Mouse (Mus musculus): ENCODE data around the gene Ece1.

Ece1 gene

DNA sequence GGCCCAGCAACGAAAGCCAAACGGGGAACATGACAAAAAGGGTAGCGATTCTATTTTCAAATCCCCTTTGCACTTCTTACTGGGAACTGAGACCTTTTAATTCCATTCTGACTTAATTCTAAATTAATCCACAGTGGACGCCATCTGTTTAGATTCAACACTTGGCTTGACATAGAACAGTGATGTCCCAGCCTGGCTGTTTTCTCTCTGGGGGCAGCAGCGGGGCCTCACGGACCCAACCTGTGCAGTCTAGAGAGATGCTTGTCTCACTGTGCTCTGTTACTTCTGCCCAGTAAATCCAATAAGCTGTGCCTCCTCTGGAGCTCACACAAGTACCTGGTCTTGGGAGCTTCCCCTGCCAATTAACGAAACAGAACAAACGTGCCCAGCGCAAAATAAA is 56.5 kb downstream of the Ece1 start:
- H3K4me1 ChIP-seq (replicated peaks; ENCODE audit: low read depth, low read length), result peaks cover 67% of the 10 kb centered on the region
- peaks cover 19% of the 10 kb centered on the region for H3K27me3 ChIP-seq (ENCODE audit: insufficient read depth, low read length)
- TF ChIP-seq NANOG (IDR thresholded peaks at IDR 0.05; ENCODE audit: borderline replicate concordance, low read length), result no peak
- no peak for TF ChIP-seq CTCF (conservative IDR thresholded peaks at IDR 0.05; ENCODE audit: low read length)
- TF ChIP-seq POU5F1 (IDR thresholded peaks at IDR 0.05; ENCODE audit: borderline replicate concordance, low read length), result no peak
- no peak overlapping the region for H3K4me3 ChIP-seq (replicated peaks; ENCODE audit: low read length)
- H3K9me3 ChIP-seq (ENCODE audit: low read length), result no peaks in the 10 kb centered on the region
- peaks cover 46% of the 10 kb centered on the region for H3K36me3 ChIP-seq (ENCODE audit: insufficient read depth, low read length)

DNA sequence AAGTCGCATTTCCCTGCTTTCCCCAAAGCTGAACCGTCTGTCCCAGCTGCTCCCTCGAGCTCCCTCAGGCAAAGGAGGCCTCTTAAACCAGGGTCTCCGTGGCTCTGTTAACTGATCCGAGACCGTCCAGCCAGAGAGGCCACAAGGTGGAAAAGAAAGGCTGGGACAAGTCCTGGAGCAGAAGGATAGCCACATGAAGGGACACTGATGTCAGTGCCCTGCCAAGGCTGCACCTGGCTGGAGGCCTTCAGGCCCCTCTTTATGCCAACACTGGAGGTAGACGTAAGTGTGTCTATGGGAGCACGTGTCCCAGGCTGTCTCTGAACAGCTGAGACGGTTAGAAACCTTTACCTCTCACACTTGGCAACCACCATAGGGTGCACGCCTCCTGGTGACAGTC is 57.1 kb downstream of the Ece1 start:
- no peak for TF ChIP-seq POU5F1 (IDR thresholded peaks at IDR 0.05; ENCODE audit: borderline replicate concordance, low read length)
- TF ChIP-seq NANOG (IDR thresholded peaks at IDR 0.05; ENCODE audit: borderline replicate concordance, low read length), result no peak
- no peak for TF ChIP-seq CTCF (conservative IDR thresholded peaks at IDR 0.05; ENCODE audit: low read length)

DNA sequence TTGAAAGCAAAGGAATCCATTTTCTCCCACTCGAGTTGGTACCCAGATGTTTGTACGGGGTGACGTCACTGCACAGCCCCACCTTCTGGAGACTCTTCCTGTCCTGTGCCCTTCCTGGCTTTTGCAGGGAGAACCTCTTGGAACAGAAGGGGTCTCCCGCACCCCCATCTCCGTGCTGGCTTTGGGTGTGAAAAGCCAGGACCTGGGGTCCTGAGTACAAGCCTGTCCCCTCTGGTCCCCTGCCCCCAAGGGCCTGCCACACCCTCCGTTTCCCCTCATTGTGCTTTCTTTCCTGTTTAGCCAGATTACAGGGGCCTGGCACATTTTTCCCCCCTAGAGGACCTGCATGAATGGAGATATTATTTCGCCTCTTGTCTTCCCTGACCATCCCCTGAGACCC is 58.0 kb downstream of the Ece1 start:
- Histone ChIP-seq H3K36me3 (ENCODE audit: insufficient read depth, low read length) (peaks cover 50% of the 10 kb centered on the region; the same call in 1 of the 2 replicates), H3K4me1 (replicated peaks; ENCODE audit: low read depth, low read length) (peaks cover 56% of the 10 kb centered on the region), H3K27me3 (ENCODE audit: insufficient read depth, low read length) (0 out of 2 replicates have a peak, but pooled peaks cover 8% of the 10 kb centered on the region), H3K9me3 (ENCODE audit: low read length) (no peaks in the 10 kb centered on the region), H3K4me3 (replicated peaks; ENCODE audit: low read length) (no peak overlapping the region)
- TF ChIP-seq NANOG (IDR thresholded peaks at IDR 0.05; ENCODE audit: borderline replicate concordance, low read length) (no peak), POU5F1 (IDR thresholded peaks at IDR 0.05; ENCODE audit: borderline replicate concordance, low read length) (no peak), CTCF (conservative IDR thresholded peaks at IDR 0.05; ENCODE audit: low read length) (no peak)

More for the DNA sequence above, 57.1 kb downstream of the Ece1 start:
- Histone ChIP-seq H3K4me3 (replicated peaks; ENCODE audit: low read length) (no peak overlapping the region), H3K4me1 (replicated peaks; ENCODE audit: low read depth, low read length) (peaks cover 61% of the 10 kb centered on the region), H3K36me3 (ENCODE audit: insufficient read depth, low read length) (peaks cover 52% of the 10 kb centered on the region), H3K9me3 (ENCODE audit: low read length) (no peaks in the 10 kb centered on the region), H3K27me3 (ENCODE audit: insufficient read depth, low read length) (peaks cover 17% of the 10 kb centered on the region)

DNA sequence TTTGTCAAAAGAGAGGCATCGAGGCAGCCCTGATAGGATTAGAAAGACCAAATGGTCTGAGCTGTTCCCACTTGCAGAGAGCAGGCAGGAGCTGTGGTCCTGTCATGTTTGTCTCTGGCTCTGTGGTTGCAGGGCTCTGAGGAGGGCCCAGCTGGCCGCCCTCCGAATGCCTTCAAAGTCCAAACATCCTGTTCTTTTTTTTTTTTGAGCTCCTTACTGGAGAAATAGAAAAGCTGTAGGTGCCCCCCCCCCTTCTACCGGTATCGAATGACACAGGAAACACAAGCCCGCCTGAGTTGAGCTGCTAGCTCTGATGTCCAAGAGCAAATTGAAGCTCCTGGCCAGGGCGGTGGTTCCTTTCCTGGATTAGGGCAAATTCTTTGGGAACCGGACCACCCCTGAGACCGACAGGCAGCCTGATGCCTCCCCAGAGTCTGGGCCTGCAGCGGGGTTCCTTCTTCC is 58.5 kb downstream of the Ece1 start:
- peaks cover 59% of the 10 kb centered on the region for H3K4me1 ChIP-seq (replicated peaks; ENCODE audit: low read depth, low read length)
- H3K36me3 ChIP-seq (ENCODE audit: insufficient read depth, low read length), result peaks cover 46% of the 10 kb centered on the region; the same call in 1 of the 2 replicates
- 0 out of 2 replicates have a peak, but pooled peaks cover 6% of the 10 kb centered on the region for H3K27me3 ChIP-seq (ENCODE audit: insufficient read depth, low read length)
- H3K4me3 ChIP-seq (replicated peaks; ENCODE audit: low read length), result peak overlapping the region; percentile 60
- no peaks in the 10 kb centered on the region for H3K9me3 ChIP-seq (ENCODE audit: low read length)
- TF ChIP-seq NANOG (IDR thresholded peaks at IDR 0.05; ENCODE audit: borderline replicate concordance, low read length) (no peak), CTCF (conservative IDR thresholded peaks at IDR 0.05; ENCODE audit: low read length) (no peak), POU5F1 (IDR thresholded peaks at IDR 0.05; ENCODE audit: borderline replicate concordance, low read length) (no peak)

DNA sequence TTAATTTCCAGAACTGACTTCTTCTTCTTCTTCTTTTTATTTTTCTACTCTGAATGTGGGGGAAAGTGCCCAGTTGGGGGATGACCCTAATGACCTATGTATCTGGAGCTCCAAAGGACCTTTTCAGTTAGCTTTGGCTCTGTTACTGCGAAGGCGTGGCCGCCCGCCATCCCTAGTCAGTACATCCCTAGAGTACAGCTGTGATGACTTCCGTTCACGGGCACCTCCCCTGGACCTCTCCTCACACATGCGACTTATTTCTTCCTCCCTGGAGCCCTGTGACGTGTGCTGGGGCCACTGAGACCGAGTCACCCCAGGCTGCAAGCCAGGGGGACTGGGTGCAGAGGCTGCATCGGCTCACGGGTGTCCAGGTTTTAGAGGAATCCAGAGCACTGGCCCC is 59.5 kb downstream of the Ece1 start:
- H3K36me3 ChIP-seq (ENCODE audit: insufficient read depth, low read length), result peaks cover 52% of the 10 kb centered on the region
- H3K4me1 ChIP-seq (replicated peaks; ENCODE audit: low read depth, low read length), result peaks cover 55% of the 10 kb centered on the region
- 0 out of 2 replicates have a peak, but pooled peaks cover 6% of the 10 kb centered on the region for H3K27me3 ChIP-seq (ENCODE audit: insufficient read depth, low read length)
- no peak for TF ChIP-seq NANOG (IDR thresholded peaks at IDR 0.05; ENCODE audit: borderline replicate concordance, low read length)
- H3K4me3 ChIP-seq (replicated peaks; ENCODE audit: low read length), result no peak overlapping the region
- no peaks in the 10 kb centered on the region for H3K9me3 ChIP-seq (ENCODE audit: low read length)

DNA sequence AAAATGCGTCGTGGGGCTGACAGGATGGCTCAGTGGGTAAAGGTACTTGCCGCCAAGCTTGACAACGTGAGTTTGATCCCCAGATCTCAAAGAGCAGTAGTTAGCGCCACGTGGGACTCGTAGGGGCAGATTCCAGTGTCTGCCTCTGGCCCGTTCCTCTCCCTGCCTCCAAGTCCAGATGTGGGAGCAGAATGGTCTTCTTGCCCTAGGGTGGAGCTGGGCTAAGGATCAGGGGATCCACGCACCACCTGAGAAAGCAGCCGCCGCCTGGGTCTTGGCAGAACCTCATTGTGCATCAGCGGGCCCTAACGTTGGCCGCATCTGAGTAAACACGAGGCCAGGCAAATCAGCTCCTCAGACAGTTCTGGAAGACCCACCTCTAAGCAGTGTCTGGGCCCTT is 61.0 kb downstream of the Ece1 start:
- Histone ChIP-seq H3K9me3 (ENCODE audit: low read length) (no peaks in the 10 kb centered on the region), H3K4me3 (replicated peaks; ENCODE audit: low read length) (no peak overlapping the region), H3K4me1 (replicated peaks; ENCODE audit: low read depth, low read length) (peaks cover 44% of the 10 kb centered on the region), H3K36me3 (ENCODE audit: insufficient read depth, low read length) (peaks cover 65% of the 10 kb centered on the region), H3K27me3 (ENCODE audit: insufficient read depth, low read length) (0 out of 2 replicates have a peak, but pooled peaks cover 3% of the 10 kb centered on the region)
- TF ChIP-seq CTCF (conservative IDR thresholded peaks at IDR 0.05; ENCODE audit: low read length) (no peak), POU5F1 (IDR thresholded peaks at IDR 0.05; ENCODE audit: borderline replicate concordance, low read length) (no peak), NANOG (IDR thresholded peaks at IDR 0.05; ENCODE audit: borderline replicate concordance, low read length) (no peak)

DNA sequence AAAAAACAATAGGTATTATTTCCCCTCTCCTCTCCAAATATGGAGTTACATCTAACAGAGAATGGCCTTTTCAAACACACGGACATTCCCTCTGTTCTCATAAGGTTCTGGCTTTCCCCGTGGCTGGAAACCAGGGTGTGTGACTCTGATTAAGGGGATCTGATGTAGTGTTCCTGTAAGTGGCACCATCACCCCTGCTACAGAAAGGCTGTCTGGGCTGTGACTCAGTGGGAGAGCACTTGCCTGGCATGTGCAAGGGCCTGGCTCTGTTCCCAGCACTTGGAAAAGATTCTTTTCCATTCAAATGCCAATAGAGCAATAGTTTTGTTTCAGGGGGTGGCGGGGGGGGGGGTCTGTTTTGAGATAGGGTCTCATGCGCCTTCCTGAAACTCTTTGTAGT is 63.1 kb downstream of the Ece1 start:
- Histone ChIP-seq H3K4me1 (replicated peaks; ENCODE audit: low read depth, low read length) (peaks cover 42% of the 10 kb centered on the region), H3K4me3 (replicated peaks; ENCODE audit: low read length) (no peak overlapping the region), H3K36me3 (ENCODE audit: insufficient read depth, low read length) (peaks cover 75% of the 10 kb centered on the region), H3K9me3 (ENCODE audit: low read length) (no peaks in the 10 kb centered on the region), H3K27me3 (ENCODE audit: insufficient read depth, low read length) (no peaks in the 10 kb centered on the region)
- TF ChIP-seq CTCF (conservative IDR thresholded peaks at IDR 0.05; ENCODE audit: low read length), result no peak
- TF ChIP-seq POU5F1 (IDR thresholded peaks at IDR 0.05; ENCODE audit: borderline replicate concordance, low read length), result no peak
- no peak for TF ChIP-seq NANOG (IDR thresholded peaks at IDR 0.05; ENCODE audit: borderline replicate concordance, low read length)

DNA sequence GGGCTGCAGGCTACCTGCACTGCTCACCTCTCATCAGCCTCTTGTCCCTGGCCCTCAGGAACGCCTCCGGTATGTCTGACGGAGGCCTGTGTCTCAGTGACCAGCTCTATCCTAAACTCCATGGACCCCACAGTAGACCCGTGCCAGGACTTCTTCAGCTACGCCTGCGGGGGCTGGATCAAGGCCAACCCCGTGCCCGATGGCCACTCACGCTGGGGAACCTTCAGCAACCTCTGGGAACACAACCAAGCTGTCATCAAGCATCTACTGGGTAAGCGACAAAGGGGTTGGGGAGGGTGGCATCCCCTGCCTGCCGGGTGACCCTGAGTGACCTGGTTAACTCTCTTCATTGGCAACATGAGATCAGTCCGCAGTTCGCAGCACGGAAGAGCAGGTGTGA is 64.1 kb downstream of the Ece1 start:
- peaks cover 40% of the 10 kb centered on the region for H3K4me1 ChIP-seq (replicated peaks; ENCODE audit: low read depth, low read length)

DNA sequence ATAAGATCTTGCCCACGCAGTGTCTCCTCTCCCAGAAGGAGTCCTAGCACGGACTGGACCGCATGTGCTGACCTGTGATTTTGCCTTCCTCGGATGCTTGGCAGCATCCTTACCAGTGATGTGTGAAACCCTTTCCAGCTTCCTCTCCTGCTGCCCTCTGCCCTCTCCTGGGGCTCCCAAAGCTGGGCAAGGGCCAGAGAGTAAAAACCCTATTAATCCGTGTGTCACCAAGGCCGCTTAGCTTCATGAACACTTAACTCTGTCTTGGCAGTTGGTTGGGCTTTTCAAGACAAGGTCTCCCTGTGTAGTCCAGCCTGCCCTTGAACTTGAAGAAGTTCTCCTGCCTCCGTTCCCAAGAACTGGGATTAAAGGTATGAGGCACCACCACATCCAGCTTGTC is 65.1 kb downstream of the Ece1 start:
- peaks cover 37% of the 10 kb centered on the region for H3K4me1 ChIP-seq (replicated peaks; ENCODE audit: low read depth, low read length)
- H3K4me3 ChIP-seq (replicated peaks; ENCODE audit: low read length), result no peak overlapping the region
- TF ChIP-seq CTCF (conservative IDR thresholded peaks at IDR 0.05; ENCODE audit: low read length) (no peak), NANOG (IDR thresholded peaks at IDR 0.05; ENCODE audit: borderline replicate concordance, low read length) (no peak), POU5F1 (IDR thresholded peaks at IDR 0.05; ENCODE audit: borderline replicate concordance, low read length) (no peak)
- H3K9me3 ChIP-seq (ENCODE audit: low read length), result no peaks in the 10 kb centered on the region
- H3K36me3 ChIP-seq (ENCODE audit: insufficient read depth, low read length), result peaks cover 70% of the 10 kb centered on the region
- H3K27me3 ChIP-seq (ENCODE audit: insufficient read depth, low read length), result no peaks in the 10 kb centered on the region

More for the DNA sequence above, 64.1 kb downstream of the Ece1 start:
- no peak for TF ChIP-seq POU5F1 (IDR thresholded peaks at IDR 0.05; ENCODE audit: borderline replicate concordance, low read length)
- no peak for TF ChIP-seq CTCF (conservative IDR thresholded peaks at IDR 0.05; ENCODE audit: low read length)
- TF ChIP-seq NANOG (IDR thresholded peaks at IDR 0.05; ENCODE audit: borderline replicate concordance, low read length), result no peak
- Histone ChIP-seq H3K36me3 (ENCODE audit: insufficient read depth, low read length) (peaks cover 74% of the 10 kb centered on the region), H3K27me3 (ENCODE audit: insufficient read depth, low read length) (no peaks in the 10 kb centered on the region), H3K4me3 (replicated peaks; ENCODE audit: low read length) (no peak overlapping the region), H3K9me3 (ENCODE audit: low read length) (no peaks in the 10 kb centered on the region)
